Mouse (Mus musculus) right cerebral cortex, postnatal 36 days (tissue): ENCODE results near the gene Ahnak.
"Not testable (repeated sequence)": the region's sequence is repeated elsewhere in the genome, so short reads cannot be mapped to it uniquely, and the experiment has no call there.

Experiments
- DNase-seq, 2 experiments: peaks; one replicate each; pipeline ENCODE4 v3.0.0; 2022; ENCODE audit warnings: low spot score in 2 of 2, mixed read lengths in 1 of 2

Ahnak gene

DNA sequence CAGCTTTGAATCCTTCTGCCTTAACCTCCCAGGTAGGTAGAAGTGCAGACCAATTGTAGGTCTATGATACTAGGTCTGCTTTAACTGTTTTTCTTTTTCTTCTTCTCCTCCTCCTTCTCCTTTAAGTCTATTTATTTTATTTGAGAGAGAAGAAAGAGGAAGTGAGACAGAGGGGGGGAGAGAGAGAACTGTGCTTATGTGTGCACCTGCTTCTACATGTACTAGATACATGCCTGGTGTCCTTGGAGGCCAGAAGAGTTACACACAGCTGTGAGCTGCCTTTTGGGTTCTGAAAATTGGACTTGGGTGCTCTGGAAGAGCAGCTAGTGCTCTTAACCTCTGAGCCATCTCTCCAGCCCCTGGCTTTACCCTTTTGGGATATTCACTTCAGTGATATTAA, 52.0 kb downstream of the Ahnak start:
- no peak for DNase-seq

DNA sequence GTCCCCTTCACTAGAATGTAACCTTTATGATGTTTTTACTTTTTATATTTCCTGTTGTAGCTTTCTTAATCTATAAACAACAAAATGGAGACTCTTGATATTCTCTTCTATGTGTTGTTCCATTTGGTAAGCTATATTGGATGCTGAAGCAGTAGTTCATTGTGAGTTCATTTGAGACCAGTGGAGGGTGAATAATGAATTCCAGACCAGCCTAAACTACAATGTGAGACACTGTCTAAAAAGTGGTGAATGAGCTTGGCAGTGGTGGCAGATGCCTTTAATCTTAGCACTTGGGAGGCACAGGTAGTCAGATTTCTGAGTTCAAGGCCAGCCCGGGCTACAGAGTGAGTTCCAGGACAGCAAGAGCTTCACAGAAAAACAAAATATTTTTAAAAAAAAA, 54.0 kb downstream of the Ahnak start:
- DNase-seq, result no peak

DNA sequence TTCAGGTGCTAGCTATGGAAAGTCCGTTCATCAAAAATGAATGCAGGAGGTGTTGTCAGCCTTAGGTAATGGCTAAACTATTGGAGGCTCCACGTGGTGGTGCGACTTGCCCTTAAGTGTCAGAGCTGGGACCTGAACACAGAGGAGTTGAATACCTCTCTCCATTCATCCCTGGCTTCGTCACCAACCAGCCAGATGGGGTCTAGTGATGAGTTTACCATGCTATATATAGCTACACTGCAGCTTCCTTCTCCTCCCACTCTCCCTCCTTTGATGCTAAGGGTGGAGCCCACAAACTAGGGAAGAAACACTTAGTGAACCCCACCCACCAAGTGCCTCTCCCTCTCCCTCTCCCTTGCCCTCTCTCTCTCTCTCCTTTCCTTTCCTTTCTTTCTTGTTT, 55.2 kb downstream of the Ahnak start:
- DNase-seq, result no peak

DNA sequence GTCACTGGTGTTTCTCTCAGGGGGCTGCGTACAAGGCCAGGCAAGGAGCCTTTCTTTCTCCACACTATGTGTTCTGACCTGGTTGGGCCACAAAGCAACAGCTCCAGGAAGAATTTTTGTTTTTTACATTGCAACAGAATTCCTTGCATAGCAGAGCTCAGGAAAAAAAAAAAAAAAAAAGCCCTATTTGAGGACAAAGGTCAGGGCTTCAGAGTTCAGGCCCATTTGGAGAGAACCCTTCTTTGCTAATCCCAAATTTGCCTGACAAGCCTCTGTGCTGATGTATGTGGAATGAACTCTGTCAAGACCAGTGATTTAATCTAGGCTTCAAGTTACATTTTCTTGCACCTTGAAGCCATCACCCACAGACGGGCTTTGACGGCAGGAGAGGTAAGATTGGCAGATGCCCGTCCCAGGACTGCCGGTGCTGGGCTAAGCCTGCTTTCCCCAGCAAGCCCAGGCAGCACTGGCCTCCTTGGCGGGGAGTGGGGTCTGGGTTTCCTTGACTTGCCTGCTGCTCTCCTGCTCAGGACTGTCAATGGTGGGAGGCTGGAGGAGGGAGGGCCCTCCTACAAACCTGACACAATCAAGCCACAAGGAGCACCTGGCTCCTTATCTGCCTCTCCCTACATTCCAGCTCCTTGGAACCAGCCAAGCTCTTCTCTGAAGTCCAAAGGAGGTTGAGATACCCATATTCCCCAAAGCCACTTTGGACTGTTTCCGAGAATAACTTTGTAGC, 58.3 kb downstream of the Ahnak start:
- DNase-seq, result no peak

DNA sequence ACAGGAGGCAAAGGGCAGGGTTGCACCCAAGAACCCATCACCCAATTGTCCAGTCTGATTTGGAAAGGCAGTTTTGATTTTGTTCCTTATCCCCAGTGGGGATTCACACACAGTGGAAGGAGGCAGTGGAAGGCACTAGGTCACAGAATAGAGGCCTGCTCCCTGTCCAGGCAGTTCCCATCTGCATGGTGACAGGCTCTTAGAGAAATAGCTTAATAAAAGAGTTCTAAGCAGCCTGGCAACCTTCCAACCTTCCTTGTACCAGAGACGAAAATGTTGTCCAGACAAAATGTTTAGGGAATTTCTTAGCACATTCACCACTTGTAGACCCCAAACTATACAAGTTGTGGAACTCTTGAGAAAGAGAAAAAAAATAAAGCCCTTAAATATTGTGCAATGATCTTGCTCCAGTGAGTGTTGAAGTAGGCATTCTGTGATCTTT, 58.9 kb downstream of the Ahnak start:
- DNase-seq, result no peak

DNA sequence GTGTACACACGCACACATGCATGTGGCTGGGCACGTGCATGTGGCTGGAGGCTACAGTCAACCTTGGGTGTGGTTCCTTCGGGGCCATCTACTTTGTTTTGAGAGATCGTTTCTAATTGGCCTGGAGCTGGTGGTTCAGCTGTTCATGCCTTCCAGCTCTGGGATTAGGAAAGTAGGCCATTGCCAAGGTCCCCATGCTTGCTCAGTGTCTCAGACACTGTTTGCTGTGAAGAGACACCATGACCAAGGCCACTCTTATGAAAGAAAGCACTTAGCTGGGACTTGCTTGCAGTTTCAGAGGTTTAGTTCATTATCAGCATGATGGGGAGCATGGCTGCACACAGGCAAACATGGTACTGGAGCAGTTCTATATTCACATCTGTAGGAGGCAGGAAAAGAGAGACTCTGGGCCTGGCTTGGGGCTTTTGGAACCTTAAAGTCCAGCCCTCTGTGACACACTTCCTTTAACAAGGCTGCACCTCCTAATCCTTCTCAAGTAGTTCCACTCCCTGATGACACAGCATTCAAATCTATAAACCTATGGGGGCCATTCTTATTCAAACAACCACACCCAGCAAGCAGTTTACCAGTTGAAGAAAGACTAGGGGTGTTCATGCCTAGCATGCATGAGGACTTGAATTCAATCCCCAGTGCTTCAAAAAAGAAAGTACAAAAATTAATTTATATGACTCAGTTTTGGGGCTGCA, 60.0 kb downstream of the Ahnak start:
- no peak for DNase-seq

DNA sequence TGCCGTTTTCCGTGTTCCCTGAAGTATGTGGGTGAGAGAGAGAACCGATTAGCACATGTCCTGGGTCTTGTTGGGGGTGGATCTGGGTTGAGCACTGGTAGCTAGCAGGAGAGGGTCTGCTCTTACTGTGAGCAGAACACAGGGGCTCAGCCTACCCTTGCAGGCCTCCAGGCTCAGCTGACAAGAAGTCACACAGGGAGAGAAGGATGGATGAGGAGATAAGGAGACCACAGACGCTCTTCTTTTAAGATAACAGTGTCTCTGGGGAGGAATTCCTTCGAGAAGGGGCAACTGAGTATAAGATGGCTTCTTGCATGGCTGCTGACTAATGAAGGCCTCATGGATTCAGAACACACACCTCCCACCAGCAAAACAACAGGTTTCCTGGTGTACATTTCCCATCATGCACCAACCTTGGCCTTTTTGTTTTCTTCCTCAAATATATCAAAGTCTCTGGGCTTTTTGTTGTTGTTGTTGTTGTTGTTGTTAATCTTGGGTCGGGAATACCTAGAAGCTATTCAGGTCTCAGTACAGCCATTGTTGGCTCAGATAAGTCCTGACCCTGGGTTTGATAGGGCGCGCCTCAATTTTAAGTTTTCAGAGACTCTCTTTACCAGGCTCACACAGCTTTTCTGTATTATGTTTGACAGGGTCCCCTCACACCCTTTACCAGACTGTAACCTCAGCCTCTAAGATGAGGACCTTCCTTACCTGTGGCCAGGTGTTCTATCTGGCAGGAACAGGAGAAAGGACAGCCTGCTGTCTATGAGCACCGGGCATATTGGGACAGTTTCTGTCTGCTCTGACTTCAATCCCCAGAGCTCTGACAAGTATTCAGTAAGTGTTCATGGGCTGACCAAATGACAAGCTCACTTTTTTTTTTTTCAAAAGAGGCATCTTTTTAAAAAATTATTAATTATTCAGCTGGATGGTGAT, 61.5 kb downstream of the Ahnak start:
- DNase-seq, result no peak

DNA sequence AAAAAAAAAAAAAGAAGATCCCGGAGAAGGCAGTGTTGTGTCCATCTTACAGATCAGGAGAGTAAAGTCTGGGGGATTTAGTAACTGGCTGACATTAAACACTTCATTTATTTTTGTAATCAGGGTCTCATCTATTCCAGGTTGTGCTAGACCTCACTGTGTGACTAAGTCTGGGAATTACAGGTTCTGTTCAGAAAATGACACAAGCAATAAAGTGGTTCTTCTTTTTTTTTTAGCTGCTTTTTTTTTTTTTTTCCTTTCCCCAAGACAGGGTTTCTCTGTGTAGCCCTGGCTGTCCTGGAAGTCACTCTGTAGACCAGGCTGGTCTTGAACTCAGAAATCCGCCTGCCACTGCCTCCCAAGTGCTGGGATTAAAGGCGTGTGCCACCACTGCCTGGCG, 62.9 kb downstream of the Ahnak start:
- DNase-seq, result not testable (repeated sequence)

DNA sequence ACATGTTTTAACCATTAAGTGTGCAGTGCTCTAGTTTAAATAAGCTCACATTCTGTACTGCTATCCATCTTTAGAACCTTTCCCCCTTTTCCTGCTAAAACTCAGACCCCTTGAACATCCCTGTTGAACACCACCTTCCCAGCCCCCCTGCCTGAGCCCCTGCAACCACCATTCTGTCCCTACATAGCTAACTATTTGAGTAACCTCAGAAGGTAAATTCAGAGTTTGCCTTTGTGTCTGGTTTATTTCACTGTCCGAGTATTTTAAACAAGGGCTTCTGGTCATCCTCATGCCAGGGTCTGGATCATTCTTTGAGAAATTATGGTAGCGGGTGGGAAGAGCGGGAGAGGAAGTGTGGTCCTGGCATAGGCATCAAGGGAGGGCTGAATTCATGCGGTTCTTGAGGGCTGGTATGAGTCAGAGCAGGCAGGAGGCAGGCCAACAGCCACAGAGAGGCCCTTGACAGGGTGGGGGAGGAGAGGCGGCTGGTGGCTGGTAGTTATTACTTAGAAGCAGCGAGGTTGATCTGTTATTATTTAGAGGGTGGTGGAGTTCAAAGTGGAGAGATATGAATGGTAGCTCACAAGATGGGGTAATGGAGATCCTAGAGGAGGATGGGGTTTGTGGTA, 63.8 kb downstream of the Ahnak start:
- no peak for DNase-seq

DNA sequence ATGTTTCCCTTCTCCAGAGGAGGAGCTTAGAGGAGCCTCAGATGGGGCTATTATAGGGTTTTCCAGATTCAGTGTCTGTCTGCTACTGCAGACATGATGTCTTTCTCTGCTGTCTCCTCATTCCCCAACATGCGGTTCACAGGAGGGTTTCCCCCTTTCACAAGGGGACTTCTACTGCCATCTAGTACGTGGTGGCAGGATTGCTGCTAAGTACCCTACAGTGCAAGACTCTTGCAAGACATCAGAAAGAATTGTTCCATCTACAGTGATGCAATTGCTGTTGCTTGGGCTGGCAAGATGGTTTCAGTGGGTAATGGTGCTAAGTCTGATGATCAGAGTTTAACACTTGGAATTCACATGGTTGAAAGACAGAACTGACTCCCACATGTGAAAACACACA, 66.1 kb downstream of the Ahnak start:
- DNase-seq, result no peak

DNA sequence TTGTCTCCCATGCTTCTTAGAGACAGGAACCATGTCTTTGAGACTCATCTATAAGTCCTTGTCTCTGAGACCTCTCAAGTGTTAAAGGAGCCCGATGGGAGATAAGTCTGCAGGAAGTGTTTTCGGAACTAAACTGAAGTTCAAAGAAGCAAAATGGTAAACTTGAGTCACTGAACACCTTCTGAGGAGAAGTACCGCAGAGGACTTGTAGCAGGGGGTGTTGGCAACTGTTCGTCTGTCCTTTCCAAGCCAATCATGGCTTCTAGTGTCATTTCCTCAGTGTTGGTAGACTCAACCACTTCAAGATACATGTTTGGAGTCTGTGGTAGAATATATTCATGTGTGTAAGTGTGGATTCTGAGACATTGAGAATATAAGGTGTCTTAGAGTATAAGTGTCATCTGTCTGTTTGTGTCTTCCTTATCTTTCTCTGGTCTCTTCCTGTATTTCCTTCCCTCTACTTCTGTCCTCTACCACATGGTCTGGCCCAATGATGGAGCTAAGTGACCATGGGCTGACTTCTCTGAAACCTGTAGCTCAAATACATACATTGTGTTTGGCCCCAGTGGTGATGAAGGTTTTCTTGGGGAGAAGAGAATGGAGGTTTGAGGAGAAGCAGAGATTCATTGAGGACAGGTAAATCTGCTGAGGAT, 66.7 kb downstream of the Ahnak start:
- no peak for DNase-seq

DNA sequence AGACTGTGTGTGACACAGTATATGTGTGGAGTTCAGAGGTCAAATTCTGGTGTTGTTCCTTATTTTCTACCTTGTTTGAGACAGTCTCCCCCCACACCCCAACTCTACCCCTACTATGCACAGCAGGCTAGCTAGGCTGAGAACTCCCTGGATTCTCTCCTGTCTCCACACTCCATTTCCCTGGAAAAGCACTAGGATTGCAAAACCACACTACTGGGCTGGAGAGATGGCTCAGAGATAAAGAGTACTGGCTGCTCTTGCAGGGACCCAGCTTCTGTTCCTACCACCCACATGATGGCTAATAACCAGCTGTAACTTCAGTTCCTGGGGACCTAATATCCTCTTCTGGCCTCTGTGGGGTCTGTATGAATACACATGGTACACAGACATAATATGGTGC, 68.6 kb downstream of the Ahnak start:
- DNase-seq, result no peak

DNA sequence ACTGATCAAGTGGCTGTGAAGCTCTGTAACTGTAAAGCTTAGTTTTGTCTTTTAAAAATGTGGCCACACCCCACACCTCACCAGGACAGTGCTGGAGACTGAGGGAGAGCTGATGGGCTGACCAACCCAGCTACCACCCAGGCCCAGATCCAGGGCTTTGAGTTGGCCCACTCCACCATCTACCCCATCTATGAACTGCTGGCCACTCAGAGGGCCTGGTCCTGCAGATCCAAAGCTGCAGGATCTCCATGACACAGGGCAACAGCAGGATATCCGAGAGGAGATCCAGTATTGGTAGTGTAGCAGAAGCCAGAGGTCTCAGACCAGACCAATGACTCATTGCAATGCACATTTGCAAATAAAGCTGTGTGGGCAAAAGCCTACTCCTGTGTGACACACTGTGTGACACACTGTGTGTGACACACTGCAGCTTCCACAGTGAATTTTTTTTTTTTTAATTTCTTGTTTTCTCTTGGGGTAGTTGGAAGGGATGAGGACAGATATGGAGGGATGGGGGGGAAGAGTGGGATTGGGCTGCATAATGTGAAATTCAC, 69.3 kb downstream of the Ahnak start:
- no peak for DNase-seq

DNA sequence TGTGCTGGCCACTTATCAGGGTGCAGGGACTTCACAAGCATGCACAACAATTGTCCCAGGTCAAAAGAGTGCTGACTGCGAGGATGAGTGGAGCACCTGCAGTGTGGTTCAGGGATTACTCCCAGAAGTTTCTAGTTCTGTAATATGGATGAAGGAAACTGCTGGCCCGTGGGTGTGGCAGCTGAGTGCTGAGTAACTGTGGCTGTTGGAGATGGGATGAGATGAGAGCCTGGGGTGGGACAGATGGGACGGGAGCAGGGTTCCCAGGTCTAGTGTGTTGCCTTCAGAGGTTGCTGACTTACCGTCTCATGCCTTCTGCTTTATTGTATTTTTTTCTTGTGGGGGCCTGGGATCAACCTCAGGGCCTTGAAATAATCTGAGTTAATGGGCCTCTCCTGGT, 69.9 kb downstream of the Ahnak start:
- no peak for DNase-seq

DNA sequence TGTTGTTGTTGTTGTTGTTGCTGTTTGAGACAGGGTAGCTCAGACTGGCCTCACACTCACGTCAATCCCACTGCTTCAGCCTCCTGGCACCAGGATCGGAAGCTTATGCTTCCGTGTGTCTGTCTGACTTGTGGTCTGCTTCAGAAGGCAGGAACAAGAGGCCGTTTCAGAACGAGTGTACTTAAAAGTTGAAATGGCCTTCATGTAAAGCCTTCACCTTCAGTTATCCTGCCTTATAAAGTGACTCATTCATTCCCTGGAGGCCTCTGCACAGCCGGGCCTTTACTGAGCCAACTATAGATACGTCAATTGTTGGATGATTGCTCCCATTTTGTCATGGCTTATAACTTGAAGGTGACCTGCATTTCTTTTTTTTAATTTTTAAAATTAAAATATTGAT, 70.3 kb downstream of the Ahnak start:
- DNase-seq, result no peak

DNA sequence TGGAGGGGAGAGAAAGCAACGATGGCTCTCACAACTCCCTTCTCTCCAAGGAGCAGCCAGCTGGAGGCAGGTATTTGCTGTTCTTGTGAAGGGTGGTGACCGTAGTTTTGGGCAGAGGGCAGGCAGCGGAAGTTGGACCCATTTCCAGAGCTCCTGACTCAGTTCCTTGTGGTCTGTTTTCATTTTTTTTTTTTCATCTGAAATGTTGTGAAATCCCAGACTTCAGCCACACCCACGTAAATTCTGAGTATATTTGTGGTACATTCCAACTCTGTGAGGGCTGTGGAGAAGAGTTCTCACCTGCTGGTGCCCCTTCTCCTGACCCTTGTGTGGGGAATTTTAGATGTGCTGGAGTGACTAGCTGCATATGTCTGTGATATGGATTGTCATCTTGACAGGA, 71.0 kb downstream of the Ahnak start:
- no peak for DNase-seq

DNA sequence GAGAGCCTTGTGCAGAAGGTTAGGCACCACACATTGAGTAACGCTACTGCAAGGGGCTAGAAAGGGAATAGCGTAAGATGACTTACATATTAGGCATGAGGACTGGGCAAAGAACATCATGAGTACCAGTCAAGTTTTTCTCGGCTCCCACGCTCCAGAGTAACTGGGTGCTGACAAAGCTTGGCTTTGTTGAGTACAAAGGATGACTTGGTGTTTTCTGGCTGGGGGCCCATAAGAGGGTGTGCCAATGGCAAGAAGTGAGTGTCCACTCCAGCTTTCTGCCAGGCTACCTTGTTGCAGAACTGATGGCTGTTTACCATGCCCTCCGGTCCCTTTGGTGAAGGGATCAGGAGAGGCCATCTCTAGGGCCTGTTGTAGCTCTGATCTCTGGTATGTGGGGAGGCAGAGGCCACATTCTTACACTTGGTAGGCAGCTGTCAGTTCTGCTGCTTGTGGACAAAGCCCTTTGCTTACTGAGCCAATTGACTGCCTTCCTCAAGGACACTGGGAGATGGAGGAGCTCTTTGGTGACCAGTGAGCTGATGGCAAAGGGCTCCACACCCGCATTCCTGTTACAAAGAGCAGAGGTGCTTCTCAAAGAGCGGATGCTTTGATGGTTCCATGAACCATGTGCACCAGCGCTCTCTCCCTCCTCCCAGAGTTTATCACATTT, 72.3 kb downstream of the Ahnak start:
- DNase-seq, result no peak

DNA sequence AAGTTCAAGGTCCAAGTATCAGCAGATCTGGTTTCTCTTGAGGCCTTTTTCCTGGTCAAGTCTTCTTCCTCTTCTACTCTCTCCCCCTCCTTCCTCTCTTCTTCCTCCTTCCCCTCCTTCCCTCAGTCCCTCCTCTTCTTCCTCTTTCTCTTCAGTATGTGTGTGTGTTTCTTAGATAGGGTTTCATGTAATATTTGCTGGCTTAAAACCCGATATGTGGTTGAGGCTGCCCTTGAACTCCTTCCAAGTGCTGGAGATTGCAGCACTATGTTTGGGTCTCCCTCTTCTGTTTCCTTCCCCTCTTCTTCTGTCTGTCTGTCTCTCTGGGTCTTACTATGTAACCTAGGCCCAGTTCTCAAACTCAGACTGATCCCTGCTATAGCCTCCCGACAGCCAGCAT, 73.7 kb downstream of the Ahnak start:
- DNase-seq, result no peak

DNA sequence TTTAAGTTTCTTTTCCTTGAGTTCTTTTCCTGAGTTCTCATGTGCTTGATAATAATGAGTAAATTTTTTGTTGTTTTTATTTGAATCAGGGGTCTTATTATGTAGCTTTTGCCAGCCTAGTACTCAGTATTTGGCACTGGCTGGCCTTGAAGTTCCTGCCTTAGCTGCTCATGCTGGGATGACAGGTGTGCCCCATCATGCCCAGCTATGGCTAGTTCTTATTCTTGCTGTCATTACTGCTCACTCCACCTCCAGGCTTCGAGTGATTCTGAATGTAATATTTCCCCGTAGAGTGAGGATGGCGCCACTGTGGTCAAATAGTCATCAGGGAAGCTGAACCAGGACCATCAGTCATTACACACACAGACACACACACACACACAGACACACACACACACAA, 74.7 kb downstream of the Ahnak start:
- DNase-seq, result no peak
